Mouse (Mus musculus): ENCODE measurements around the gene Gm49380. TPM values are rescaled to one million over a fixed set of nuclear protein-coding genes. Genes with fewer than 3 reads are reported as not detected.

Gene Gm49380
- polyA plus RNA-seq, 1 experiment from 2014 or later = not detected

DNA sequence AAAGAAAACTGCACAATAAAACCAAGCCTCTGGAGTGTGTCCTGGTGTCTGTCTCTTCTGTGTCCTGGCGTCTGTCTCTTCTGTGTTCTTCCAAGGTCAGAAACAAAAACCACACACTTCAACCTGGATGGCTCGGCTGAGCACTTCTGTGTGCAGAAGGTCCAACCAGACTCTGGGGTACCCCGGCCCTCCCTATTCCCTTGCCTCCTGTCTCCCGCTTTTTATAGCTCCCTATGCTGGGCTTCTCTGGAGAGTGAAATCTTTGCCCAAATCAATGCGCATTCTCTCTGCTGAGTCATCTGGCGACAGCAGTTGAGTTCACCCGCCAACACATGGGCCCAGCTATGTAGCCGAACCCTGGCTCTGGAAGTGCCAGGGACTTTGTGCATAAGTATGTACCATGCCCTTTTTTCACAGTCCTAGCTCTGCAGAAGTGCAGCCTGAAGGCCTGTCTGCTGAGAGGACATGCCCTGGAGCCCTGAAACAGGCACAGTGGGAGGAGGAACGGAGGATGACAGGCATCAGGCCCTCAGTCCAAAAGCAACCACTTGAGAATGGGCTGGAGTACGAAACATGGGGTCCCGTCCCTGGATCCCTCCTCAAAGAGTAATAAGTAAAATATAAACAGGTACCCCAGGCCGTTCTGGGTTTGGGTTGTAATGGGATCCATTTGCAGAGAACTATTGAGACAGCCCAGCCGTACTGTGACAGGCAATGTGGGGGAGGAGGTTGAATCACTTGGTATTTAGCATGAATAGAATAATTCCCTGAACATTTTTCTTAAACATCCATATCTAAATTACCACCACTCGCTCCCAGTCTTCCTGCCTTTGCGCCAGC, 64.5 kb downstream of the Gm49380 start:
- Histone ChIP-seq H3K4me2 (replicated peaks; ENCODE audit: low read depth) (no peak overlapping the region), H3K27ac (replicated peaks) (no peak overlapping the region), H3K9me3 (ENCODE audit: control insufficient read depth, low read length) (no peaks in the 10 kb centered on the region), H3K36me3 (ENCODE audit: control insufficient read depth, insufficient read depth, low read length) (no peaks in the 10 kb centered on the region), H3K4me1 (replicated peaks; ENCODE audit: control insufficient read depth, insufficient read depth) (no peaks in the 10 kb centered on the region), H3K27me3 (ENCODE audit: control insufficient read depth, insufficient read depth, low read length) (no peaks in the 10 kb centered on the region; the same call in 1 of the 2 replicates), H3K9ac (ENCODE audit: low read length) (no peak overlapping the region), H3K4me3 (ENCODE audit: low read depth, low read length) (no peak overlapping the region)
- WGBS = 59% methylated on average over 15 of the region's 15 CpGs
- TF ChIP-seq CTCF (IDR thresholded peaks at IDR 0.05; ENCODE audit: low read depth) = no peak
- no peak for TF ChIP-seq EP300 (optimal IDR thresholded peaks at IDR 0.05)
- DNase-seq (ENCODE audit: low spot score) (no peak), ATAC-seq (ENCODE audit: low FRiP score, low TSS enrichment) (no peak)

DNA sequence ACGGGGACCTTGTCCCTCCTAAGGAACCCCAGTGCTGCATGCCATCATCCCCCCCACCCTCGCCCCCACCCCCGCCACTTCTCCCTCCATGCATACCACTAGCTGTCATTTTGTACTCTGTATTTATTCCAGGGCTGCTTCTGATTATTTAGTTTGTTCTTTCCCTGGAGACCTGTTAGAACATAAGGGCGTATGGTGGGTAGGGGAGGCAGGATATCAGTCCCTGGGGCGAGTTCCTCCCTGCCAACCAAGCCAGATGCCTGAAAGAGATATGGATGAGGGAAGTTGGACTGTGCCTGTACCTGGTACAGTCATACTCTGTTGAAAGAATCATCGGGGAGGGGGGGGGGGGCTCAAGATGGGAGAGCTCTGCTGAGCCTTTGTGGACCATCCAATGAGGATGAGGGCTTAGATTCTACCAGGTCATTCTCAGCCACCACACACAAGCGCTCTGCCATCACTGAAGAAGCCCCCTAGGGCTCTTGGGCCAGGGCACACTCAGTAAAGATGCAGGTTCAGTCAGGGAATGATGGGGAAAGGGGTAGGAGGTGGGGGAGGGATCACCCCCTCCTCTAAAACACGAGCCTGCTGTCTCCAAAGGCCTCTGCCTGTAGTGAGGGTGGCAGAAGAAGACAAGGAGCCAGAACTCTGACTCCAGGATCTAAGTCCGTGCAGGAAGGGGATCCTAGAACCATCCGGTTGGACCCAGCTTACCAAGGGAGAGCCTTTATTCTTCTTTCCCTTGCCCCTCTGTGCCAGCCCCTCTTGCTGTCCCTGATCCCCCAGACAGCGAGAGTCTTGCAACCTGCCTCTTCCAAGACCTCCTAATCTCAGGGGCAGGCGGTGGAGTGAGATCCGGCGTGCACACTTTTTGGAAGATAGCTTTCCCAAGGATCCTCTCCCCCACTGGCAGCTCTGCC, 65.5 kb downstream of the Gm49380 start:
- H3K27ac ChIP-seq (replicated peaks) = no peak overlapping the region
- TF ChIP-seq CTCF (IDR thresholded peaks at IDR 0.05; ENCODE audit: low read depth) = no peak
- no peak for TF ChIP-seq EP300 (optimal IDR thresholded peaks at IDR 0.05)
- no peaks in the 10 kb centered on the region for H3K4me1 ChIP-seq (replicated peaks; ENCODE audit: control insufficient read depth, insufficient read depth)
- H3K4me2 ChIP-seq (replicated peaks; ENCODE audit: low read depth) = no peak overlapping the region
- H3K9me3 ChIP-seq (ENCODE audit: control insufficient read depth, low read length) = no peaks in the 10 kb centered on the region
- WGBS = 74% methylated on average over 14 of the region's 14 CpGs
- H3K27me3 ChIP-seq (ENCODE audit: control insufficient read depth, insufficient read depth, low read length) = no peaks in the 10 kb centered on the region; the same call in 1 of the 2 replicates
- no peak overlapping the region for H3K9ac ChIP-seq (ENCODE audit: low read length)
- no peak for DNase-seq (ENCODE audit: low spot score)
- no peak overlapping the region for H3K4me3 ChIP-seq (ENCODE audit: low read depth, low read length)
- ATAC-seq (ENCODE audit: low FRiP score, low TSS enrichment) = no peak
- H3K36me3 ChIP-seq (ENCODE audit: control insufficient read depth, insufficient read depth, low read length) = no peaks in the 10 kb centered on the region

DNA sequence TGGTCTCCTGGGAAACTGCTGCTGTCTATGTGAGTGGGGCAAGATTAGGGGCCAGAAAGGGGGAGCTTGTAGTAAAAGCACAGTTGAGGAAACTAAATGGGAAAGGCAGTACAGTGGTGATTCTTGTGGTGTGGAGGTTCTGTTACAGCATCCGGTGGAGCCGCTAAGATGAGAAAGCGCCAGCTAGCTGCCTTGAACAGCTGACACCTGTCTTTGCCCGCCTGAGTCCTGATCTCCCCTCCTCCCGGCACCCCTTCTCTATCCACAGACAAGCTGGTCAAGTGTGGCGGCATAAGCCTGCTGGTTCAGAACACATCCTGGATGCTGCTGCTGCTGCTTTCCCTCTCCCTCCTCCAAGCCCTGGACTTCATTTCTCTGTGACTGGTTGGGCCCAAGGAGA, 66.2 kb downstream of the Gm49380 start:
- H3K9ac ChIP-seq (ENCODE audit: low read length) = no peak overlapping the region
- H3K4me2 ChIP-seq (replicated peaks; ENCODE audit: low read depth) = no peak overlapping the region
- H3K27me3 ChIP-seq (ENCODE audit: control insufficient read depth, insufficient read depth, low read length) = no peaks in the 10 kb centered on the region; the same call in 1 of the 2 replicates
- no peaks in the 10 kb centered on the region for H3K36me3 ChIP-seq (ENCODE audit: control insufficient read depth, insufficient read depth, low read length)
- H3K4me1 ChIP-seq (replicated peaks; ENCODE audit: control insufficient read depth, insufficient read depth) = no peaks in the 10 kb centered on the region
- ATAC-seq (ENCODE audit: low FRiP score, low TSS enrichment) = no peak
- H3K9me3 ChIP-seq (ENCODE audit: control insufficient read depth, low read length) = no peaks in the 10 kb centered on the region
- no peak overlapping the region for H3K27ac ChIP-seq (replicated peaks)
- no peak overlapping the region for H3K4me3 ChIP-seq (ENCODE audit: low read depth, low read length)
- 60% methylated on average over 6 of the region's 6 CpGs for WGBS
- no peak for DNase-seq (ENCODE audit: low spot score)
- TF ChIP-seq CTCF (IDR thresholded peaks at IDR 0.05; ENCODE audit: low read depth) (no peak), EP300 (optimal IDR thresholded peaks at IDR 0.05) (no peak)

DNA sequence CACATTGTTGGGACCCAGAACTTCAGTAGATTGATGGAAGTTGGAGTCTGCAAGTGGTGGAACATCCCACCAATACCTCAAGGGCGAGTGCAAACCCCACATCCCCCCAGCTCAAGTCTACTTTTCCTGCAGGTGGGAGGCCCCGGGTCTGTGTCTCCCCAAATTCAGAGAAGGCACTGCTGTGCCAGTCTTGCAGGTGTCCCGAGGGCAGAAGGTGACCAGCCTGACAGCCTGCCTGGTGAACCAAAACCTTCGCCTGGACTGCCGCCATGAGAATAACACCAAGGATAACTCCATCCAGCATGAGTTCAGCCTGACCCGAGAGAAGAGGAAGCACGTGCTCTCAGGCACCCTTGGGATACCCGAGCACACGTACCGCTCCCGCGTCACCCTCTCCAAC, 66.9 kb downstream of the Gm49380 start:
- no peaks in the 10 kb centered on the region for H3K36me3 ChIP-seq (ENCODE audit: control insufficient read depth, insufficient read depth, low read length)
- no peak for ATAC-seq (ENCODE audit: low FRiP score, low TSS enrichment)
- no peaks in the 10 kb centered on the region; the same call in 1 of the 2 replicates for H3K27me3 ChIP-seq (ENCODE audit: control insufficient read depth, insufficient read depth, low read length)
- DNase-seq (ENCODE audit: low spot score) = no peak
- no peak overlapping the region for H3K27ac ChIP-seq (replicated peaks)
- no peak overlapping the region for H3K4me3 ChIP-seq (ENCODE audit: low read depth, low read length)
- no peak overlapping the region for H3K4me2 ChIP-seq (replicated peaks; ENCODE audit: low read depth)
- TF ChIP-seq EP300 (optimal IDR thresholded peaks at IDR 0.05) (no peak), CTCF (IDR thresholded peaks at IDR 0.05; ENCODE audit: low read depth) (no peak)
- no peaks in the 10 kb centered on the region for H3K9me3 ChIP-seq (ENCODE audit: control insufficient read depth, low read length)
- WGBS = 88% methylated on average over 12 of the region's 12 CpGs
- no peaks in the 10 kb centered on the region for H3K4me1 ChIP-seq (replicated peaks; ENCODE audit: control insufficient read depth, insufficient read depth)
- H3K9ac ChIP-seq (ENCODE audit: low read length) = no peak overlapping the region

GRCm38 (mm10) chr9:44045884-44046272, 67.4 kb downstream of the Gm49380 start:
- no peak for TF ChIP-seq EP300 (optimal IDR thresholded peaks at IDR 0.05)
- TF ChIP-seq CTCF (IDR thresholded peaks at IDR 0.05; ENCODE audit: low read depth) = no peak
- no peak overlapping the region for H3K27ac ChIP-seq (replicated peaks)
- no peak overlapping the region for H3K4me2 ChIP-seq (replicated peaks; ENCODE audit: low read depth)
- H3K4me1 ChIP-seq (replicated peaks; ENCODE audit: control insufficient read depth, insufficient read depth) = no peaks in the 10 kb centered on the region
- H3K9ac ChIP-seq (ENCODE audit: low read length) = no peak overlapping the region
- no peaks in the 10 kb centered on the region for H3K9me3 ChIP-seq (ENCODE audit: control insufficient read depth, low read length)
- no peak for DNase-seq (ENCODE audit: low spot score)
- H3K36me3 ChIP-seq (ENCODE audit: control insufficient read depth, insufficient read depth, low read length) = no peaks in the 10 kb centered on the region
- ATAC-seq (ENCODE audit: low FRiP score, low TSS enrichment) = no peak
- H3K27me3 ChIP-seq (ENCODE audit: control insufficient read depth, insufficient read depth, low read length) = no peaks in the 10 kb centered on the region; the same call in 1 of the 2 replicates
- no peak overlapping the region for H3K4me3 ChIP-seq (ENCODE audit: low read depth, low read length)
- 85% methylated on average over 5 of the region's 5 CpGs for WGBS
